Mouse (Mus musculus) cortical plate, adult 2 months (tissue): ENCODE measurements around the gene Mcur1.

ENCODE experiments used
- CTCF ChIP-seq: fragments of 200-500 bp; IDR thresholded peaks from 2 replicates; pipeline ENCODE4 v1.5.1; 2011; ENCODE audit warnings: mild to moderate bottlenecking, control low read depth, low read length; ENCODE audit not compliant: insufficient read depth; ENCODE audit errors: extremely low read depth
- POLR2A ChIP-seq: fragments of 200-500 bp; IDR thresholded peaks from 2 replicates; pipeline ENCODE4 v1.6.1; 2011; ENCODE audit warnings: mild to moderate bottlenecking, low read length, control low read depth; ENCODE audit not compliant: insufficient read depth; ENCODE audit errors: extremely low read depth

DNA sequence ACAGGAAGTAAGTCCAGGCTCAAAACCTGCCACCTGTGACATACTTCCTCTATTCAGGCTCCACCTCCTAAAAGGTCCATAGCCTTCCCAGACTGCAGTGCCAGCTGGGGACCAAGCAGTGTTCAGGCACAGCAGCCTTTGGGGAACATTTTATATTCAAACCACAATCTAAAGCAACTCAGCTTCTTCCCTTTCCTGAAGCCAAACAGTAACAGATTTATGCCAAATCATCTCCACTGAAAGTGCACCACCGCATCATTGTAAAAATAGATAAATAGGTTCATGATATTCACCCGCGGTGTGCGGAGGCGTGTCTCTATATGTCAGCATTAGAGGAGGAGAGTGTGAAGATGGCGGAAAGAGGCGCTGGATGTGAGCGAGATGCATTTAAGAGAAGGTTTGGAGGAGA, 45.0 kb downstream of the Mcur1 start:
- TF ChIP-seq CTCF (no peak), POLR2A (peak; percentile 59; the same call in 1 of the 2 replicates)
